Mouse (Mus musculus): ENCODE data around the gene Mgat5. TPM values are rescaled to one million over a fixed set of nuclear protein-coding genes. Genes with fewer than 3 reads are reported as not detected.

The Mgat5 gene
- polyA plus RNA-seq, 1 experiment from 2014 or later = 9.6 TPM

DNA sequence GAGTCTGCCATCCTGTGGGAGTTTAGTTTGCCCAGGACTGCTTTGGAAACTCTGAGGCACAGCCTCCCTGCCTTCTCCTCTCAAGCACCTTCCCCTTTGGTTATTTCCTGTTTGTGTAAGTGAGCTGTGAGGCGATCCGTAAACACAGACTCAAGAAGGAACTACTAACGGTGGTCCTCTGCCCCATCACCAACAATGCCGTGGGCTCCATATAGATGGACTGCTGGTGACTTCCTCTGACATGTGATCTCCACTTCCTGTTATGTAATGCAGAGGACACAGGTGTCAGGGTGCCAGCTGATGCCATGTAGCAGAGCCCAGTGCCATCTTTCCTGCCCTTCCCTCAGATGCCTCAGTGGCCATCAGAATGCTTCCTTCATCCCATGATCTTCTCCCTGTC is 265.4 kb downstream of the Mgat5 start:
- WGBS = 94% methylated on average over 4 of the region's 4 CpGs

DNA sequence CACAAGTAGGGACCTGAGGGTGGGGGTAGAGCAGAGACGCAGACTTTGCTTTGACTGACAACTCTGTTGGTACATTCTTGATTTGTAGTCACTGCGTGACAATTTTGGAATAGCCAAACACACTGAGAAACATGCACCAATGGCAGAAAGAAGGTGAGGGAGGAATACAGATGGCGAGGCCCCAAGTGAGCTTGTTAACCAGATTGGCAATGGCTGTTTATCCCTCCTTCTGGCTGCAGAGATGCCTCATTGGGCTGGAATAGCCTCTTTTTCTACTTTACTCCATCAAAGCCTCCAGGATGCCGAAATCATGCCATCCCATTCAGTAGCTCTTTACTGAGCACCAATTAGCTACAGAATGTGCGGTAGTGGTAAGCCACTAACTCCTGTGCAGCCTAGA is 270.9 kb downstream of the Mgat5 start:
- Histone ChIP-seq H3K9me3 (no peaks in the 10 kb centered on the region), H3K4me3 (no peak overlapping the region), H3K9ac (no peak overlapping the region), H3K4me2 (replicated peaks) (no peak overlapping the region), H3K27me3 (replicated peaks) (no peaks in the 10 kb centered on the region), H3K4me1 (no peaks in the 10 kb centered on the region), H3K27ac (no peak overlapping the region), H3K36me3 (peaks cover 5% of the 10 kb centered on the region; the same call in 1 of the 2 replicates)
- 95% methylated on average over 5 of the region's 5 CpGs for WGBS
- no peak for ATAC-seq (ENCODE audit: low FRiP score, low read depth)

More for the DNA sequence above, 265.4 kb downstream of the Mgat5 start:
- Histone ChIP-seq H3K4me1 (no peaks in the 10 kb centered on the region), H3K9me3 (no peaks in the 10 kb centered on the region), H3K27ac (no peak overlapping the region), H3K4me3 (no peak overlapping the region), H3K4me2 (replicated peaks) (no peak overlapping the region), H3K9ac (no peak overlapping the region), H3K27me3 (replicated peaks) (no peaks in the 10 kb centered on the region), H3K36me3 (no peaks in the 10 kb centered on the region)
- ATAC-seq (ENCODE audit: low FRiP score, low read depth) = no peak

DNA sequence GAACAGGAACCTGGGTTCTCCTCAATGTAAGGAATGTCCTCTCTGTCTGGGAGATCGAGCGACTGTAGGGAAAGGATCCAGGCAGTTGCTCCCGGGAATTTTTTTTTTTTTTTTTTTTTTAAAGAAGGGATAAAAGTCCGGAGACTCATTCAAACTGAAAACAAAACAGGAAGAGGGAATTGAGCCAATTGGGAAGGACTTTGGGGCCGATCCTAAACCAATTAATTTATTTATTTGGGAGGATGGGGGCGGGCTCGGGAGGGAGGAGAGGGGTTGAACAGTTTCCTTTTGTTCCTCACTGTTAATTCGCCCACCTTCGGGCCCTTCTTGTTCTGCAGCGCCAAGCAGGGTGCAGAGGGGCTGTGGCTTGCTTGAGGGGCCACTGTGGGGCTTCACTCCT is 278.1 kb downstream of the Mgat5 start:
- no peak overlapping the region for H3K4me2 ChIP-seq (replicated peaks)
- H3K27me3 ChIP-seq (replicated peaks) = no peaks in the 10 kb centered on the region
- no peak for ATAC-seq (ENCODE audit: low FRiP score, low read depth)
- 72% methylated on average over 10 of the region's 10 CpGs for WGBS
- peaks cover 6% of the 10 kb centered on the region; the same call in 1 of the 2 replicates for H3K36me3 ChIP-seq
- H3K9ac ChIP-seq = no peak overlapping the region
- H3K4me3 ChIP-seq = no peak overlapping the region
- H3K4me1 ChIP-seq = no peaks in the 10 kb centered on the region
- H3K9me3 ChIP-seq = no peaks in the 10 kb centered on the region
- no peak overlapping the region for H3K27ac ChIP-seq

DNA sequence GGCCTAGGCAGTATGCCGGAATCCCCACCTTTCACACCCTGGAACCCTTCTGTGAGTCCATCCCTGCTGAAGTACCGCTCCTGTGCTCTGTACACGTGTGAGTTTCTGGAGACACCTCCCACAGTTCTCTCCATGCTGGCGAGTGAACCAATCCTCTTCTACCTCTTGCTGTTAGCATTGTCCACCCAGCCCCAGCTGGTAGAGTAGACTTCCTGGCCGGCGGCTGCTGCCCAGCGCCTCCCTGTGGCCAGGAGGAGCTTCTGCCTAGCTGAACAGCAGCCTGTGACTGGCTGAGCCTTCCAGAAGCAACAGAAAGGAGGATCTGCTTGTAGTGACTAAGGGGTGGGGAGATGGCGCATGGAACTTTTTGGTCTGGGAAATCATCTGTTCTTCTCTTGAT is 279.4 kb downstream of the Mgat5 start:
- Histone ChIP-seq H3K9ac (no peak overlapping the region), H3K4me1 (no peaks in the 10 kb centered on the region), H3K4me2 (replicated peaks) (no peak overlapping the region), H3K4me3 (no peak overlapping the region), H3K27ac (no peak overlapping the region), H3K36me3 (peaks cover 6% of the 10 kb centered on the region), H3K9me3 (no peaks in the 10 kb centered on the region), H3K27me3 (replicated peaks) (no peaks in the 10 kb centered on the region)
- 93% methylated on average over 8 of the region's 8 CpGs for WGBS
- ATAC-seq (ENCODE audit: low FRiP score, low read depth) = no peak

DNA sequence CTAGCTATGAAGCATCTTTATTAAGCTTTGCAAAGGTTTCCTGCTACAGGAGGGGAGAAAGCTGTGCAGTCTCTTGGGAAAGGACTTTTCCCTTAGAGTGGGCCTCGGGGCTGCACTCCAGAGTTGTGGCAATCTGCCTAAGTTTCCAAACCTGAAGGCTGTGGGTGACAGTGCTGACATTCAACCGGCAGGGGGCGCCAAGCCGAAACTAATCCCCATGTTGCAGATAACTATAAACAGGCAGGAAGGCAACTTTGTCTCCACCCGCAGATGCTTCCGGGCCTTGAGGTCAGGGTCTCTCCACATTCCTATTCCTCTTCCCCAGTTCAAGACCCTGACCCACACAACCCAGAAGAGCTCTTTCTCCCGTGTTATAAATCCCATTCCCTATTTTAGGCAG is 280.0 kb downstream of the Mgat5 start:
- Histone ChIP-seq H3K27me3 (replicated peaks) (no peaks in the 10 kb centered on the region), H3K36me3 (peaks cover 6% of the 10 kb centered on the region), H3K4me2 (replicated peaks) (no peak overlapping the region), H3K4me1 (no peaks in the 10 kb centered on the region), H3K9ac (no peak overlapping the region), H3K9me3 (no peaks in the 10 kb centered on the region), H3K27ac (no peak overlapping the region), H3K4me3 (no peak overlapping the region)
- ATAC-seq (ENCODE audit: low FRiP score, low read depth) = no peak
- WGBS = 54% methylated on average over 7 of the region's 7 CpGs

DNA sequence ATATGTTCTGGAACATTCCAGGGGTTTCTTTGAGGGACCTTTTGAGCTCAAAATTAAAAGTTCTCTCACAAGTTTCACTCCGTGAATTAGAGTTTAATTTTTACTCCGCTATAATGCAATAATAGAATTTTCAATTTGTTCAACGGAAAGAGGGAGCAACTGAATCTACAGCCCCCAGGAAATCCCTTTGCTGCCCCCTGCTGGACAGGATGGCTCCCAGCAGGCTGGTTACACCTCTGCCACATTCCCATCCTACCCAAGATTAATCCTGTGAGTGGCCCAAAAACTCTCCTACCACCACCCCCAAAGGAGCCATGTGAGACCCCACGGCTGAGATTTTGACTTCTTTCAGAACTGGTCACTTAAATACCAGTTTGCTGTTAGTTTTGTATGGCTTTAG is 282.3 kb downstream of the Mgat5 start:
- H3K27ac ChIP-seq = no peak overlapping the region
- H3K4me2 ChIP-seq (replicated peaks) = no peak overlapping the region
- WGBS = 80% methylated on average over 4 of the region's 4 CpGs

DNA sequence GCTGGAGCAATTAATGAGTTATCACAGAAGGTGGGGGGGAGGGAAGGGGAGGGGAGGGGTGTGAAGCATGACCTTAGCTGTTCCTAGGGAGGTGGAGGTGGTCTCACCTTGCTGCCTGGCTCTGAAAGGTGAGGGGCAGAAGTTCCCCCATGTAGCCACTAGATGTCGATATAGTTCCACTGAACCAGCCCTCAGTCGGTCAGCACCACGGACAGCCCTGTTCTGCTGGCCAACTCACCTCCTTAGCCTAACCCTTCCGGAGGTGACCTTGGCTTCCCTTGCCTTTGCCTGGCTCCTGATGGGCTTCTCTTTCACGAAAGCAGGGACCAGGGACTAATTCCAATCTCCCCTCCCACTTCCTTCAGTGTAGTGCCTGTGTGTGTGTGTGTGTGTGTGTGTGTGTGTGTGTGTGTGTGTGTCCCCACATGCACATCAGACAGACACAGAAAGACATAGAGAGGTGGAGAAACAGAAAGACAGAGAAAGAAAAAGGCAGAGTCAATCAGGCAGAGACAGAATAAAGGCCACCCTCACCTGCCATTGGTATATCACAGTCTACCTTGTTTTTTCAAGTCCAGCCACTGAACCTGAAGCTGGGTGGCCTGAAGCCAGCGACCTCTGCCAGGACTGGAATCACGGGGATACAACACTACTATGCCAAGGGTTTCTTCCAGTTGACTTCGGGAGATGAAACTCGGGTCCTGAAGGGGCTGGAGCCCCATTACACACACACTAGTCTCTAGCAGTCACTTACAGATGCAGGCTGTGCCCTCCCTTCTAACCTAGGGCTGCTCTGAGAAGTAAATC is 292.1 kb downstream of the Mgat5 start:
- no peaks in the 10 kb centered on the region for H3K4me1 ChIP-seq
- peaks cover 22% of the 10 kb centered on the region for H3K27me3 ChIP-seq (replicated peaks)
- H3K27ac ChIP-seq = no peak overlapping the region
- WGBS = 31% methylated on average over 9 of the region's 9 CpGs
- H3K36me3 ChIP-seq = no peaks in the 10 kb centered on the region; the same call in 1 of the 2 replicates
- H3K4me2 ChIP-seq (replicated peaks) = no peak overlapping the region
- H3K9ac ChIP-seq = no peak overlapping the region
- H3K4me3 ChIP-seq = no peak overlapping the region
- no peaks in the 10 kb centered on the region for H3K9me3 ChIP-seq
- ATAC-seq (ENCODE audit: low FRiP score, low read depth) = peak; percentile 51

More for the DNA sequence above, 282.3 kb downstream of the Mgat5 start:
- no peak overlapping the region for H3K4me3 ChIP-seq
- H3K27me3 ChIP-seq (replicated peaks) = no peaks in the 10 kb centered on the region
- H3K9me3 ChIP-seq = no peaks in the 10 kb centered on the region
- peaks cover 12% of the 10 kb centered on the region for H3K36me3 ChIP-seq
- H3K9ac ChIP-seq = no peak overlapping the region
- no peaks in the 10 kb centered on the region for H3K4me1 ChIP-seq
- no peak for ATAC-seq (ENCODE audit: low FRiP score, low read depth)

DNA sequence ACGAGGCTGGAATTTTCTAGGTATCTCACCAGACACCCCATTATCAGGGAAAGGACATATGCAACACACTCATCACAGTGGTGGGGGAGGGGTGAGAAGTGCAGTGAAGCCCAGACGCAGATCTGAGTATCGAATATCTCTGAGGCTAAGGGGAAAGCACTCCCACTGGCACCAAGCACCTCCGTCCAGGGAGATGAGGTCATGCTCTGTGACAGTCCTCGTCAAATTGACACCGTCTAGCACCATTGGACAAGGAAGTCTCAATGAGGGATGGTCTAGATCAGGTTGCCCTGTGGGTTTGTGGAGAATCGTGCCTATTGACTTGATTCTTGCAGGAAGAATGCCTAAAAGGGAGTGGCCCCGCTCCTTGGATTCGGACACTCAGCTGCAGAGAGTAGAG is 293.9 kb downstream of the Mgat5 start:
- Histone ChIP-seq H3K4me1 (no peaks in the 10 kb centered on the region), H3K27me3 (replicated peaks) (peaks cover 28% of the 10 kb centered on the region), H3K27ac (no peak overlapping the region), H3K36me3 (no peaks in the 10 kb centered on the region; the same call in 1 of the 2 replicates), H3K9ac (no peak overlapping the region), H3K9me3 (no peaks in the 10 kb centered on the region), H3K4me3 (no peak overlapping the region), H3K4me2 (replicated peaks) (no peak overlapping the region)
- no peak for ATAC-seq (ENCODE audit: low FRiP score, low read depth)
- WGBS = 68% methylated on average over 9 of the region's 9 CpGs

DNA sequence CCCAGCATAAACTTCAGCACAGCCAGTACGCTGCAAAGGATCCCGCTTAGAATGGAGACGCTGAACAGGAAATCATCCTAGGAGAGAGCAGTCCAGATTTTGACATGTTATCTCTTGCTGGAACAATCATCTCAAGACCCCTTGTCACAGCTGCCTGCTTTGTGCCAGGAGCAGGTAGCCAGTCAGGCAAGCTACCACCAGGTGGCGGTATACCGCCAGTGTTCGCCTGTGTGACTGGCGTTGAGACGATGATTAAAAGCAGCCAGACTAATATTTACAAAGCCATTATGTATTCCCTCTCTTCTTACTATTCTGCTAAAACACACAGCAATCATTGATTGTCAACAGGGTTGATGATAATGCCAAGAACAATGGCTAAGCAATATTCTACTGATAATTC is 295.4 kb downstream of the Mgat5 start:
- Histone ChIP-seq H3K9ac (no peak overlapping the region), H3K36me3 (no peaks in the 10 kb centered on the region), H3K27me3 (replicated peaks) (peaks cover 32% of the 10 kb centered on the region), H3K4me1 (no peaks in the 10 kb centered on the region), H3K4me2 (replicated peaks) (no peak overlapping the region), H3K27ac (no peak overlapping the region), H3K9me3 (no peaks in the 10 kb centered on the region), H3K4me3 (no peak overlapping the region)
- WGBS = 12% methylated on average over 8 of the region's 8 CpGs
- peak; percentile 38 for ATAC-seq (ENCODE audit: low FRiP score, low read depth)

DNA sequence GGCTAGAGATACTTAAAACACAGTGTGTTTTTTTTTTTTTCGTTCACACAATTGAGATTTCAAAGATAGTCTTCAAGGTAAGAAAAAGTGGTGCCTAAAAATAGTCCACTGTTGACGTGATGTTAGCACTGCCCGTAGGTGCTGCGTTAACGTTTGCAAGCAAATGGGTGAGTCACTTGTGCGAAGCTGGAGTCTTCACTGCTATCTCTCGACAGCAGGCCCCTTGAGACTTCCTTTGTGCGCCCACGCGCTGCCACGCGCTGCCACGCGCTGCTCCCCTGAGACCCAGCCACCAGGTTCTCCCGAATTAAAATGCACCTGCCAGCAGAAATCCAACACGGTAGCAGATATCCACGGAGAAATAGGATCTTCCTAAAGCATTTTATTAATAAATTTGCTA is 295.9 kb downstream of the Mgat5 start:
- Histone ChIP-seq H3K4me3 (no peak overlapping the region), H3K9me3 (no peaks in the 10 kb centered on the region), H3K27ac (no peak overlapping the region), H3K27me3 (replicated peaks) (peaks cover 32% of the 10 kb centered on the region), H3K9ac (no peak overlapping the region), H3K4me1 (no peaks in the 10 kb centered on the region), H3K36me3 (no peaks in the 10 kb centered on the region), H3K4me2 (replicated peaks) (no peak overlapping the region)
- WGBS = 76% methylated on average over 17 of the region's 17 CpGs
- no peak for ATAC-seq (ENCODE audit: low FRiP score, low read depth)

DNA sequence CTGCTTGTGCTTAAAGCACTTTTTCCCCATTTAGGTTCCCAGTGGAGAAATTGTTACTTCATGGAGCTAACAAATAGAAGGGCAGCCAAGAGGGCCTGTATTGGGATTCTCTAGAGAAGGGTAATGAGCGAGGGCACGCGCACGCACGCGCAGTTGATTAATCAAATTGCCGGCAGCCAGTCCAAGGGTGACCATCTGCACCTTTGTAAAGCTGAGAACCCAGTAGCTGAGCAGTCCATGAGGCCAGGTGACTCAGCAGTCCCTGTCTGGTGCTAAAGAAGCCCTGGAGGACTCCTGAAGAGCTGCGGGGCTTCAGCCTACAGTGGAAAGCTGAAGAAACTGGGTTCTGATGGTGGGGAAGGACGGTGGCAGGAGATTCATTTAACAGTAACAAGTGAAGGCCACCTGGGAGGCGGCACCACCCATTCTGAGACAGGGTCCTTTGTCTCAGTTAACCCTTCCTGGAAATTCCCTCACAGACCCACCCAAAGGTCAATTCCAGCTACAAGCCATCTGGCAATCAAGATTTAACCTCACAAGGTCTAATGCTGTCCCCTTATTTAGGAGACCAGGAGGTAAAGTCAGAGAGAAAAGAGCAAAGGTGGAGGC is 302.3 kb downstream of the Mgat5 start:
- no peaks in the 10 kb centered on the region for H3K36me3 ChIP-seq
- WGBS = 64% methylated on average over 10 of the region's 10 CpGs
- no peak for ATAC-seq (ENCODE audit: low FRiP score, low read depth)

DNA sequence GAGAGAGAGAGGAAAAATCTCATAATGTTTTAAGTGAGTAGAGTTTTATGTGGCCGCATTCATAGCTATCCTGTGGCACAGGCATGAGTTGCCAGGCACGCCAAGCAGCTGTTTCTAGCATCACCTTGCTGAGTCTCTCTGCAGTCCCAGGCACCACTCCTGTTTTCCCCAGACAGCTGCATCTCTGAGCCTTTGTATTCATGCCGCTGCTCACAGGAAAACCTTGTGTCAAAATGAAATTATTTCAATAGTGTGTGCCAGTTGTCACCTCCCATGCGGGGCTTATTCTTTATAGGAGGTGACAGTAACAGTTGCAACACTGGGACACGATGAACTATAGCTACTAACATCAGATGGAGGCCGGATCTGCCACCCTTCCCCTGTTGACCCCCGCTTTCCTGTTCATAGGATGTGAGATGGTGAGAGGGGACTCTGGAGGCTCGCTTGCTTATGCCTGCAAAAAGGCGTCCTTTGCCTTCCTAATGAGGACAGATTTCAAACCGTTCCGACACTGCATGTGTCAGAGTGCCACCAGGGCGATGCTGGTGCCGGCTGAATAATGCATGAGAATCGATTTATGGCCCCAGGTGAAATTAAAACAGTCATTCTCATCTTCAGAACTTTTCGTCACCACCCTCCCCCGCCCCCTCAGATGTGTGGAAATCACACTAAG is 303.4 kb downstream of the Mgat5 start:
- Histone ChIP-seq H3K27me3 (replicated peaks) (peaks cover 6% of the 10 kb centered on the region; the same call in 1 of the 2 replicates), H3K4me3 (no peak overlapping the region), H3K36me3 (no peaks in the 10 kb centered on the region), H3K4me2 (replicated peaks) (0 out of 2 replicates have a peak overlapping the region, but pooled peaks have one; percentile 1), H3K27ac (peak overlapping the region; percentile 37), H3K9me3 (no peaks in the 10 kb centered on the region), H3K4me1 (peaks cover 2% of the 10 kb centered on the region; the same call in 1 of the 2 replicates), H3K9ac (no peak overlapping the region)
- peak; percentile 70 for ATAC-seq (ENCODE audit: low FRiP score, low read depth)
- 58% methylated on average over 16 of the region's 16 CpGs for WGBS

More for the DNA sequence above, 302.3 kb downstream of the Mgat5 start:
- Histone ChIP-seq H3K4me2 (replicated peaks) (no peak overlapping the region), H3K4me1 (peaks cover 2% of the 10 kb centered on the region; the same call in 1 of the 2 replicates), H3K9ac (no peak overlapping the region), H3K4me3 (no peak overlapping the region), H3K9me3 (no peaks in the 10 kb centered on the region), H3K27ac (no peak overlapping the region), H3K27me3 (replicated peaks) (peaks cover 8% of the 10 kb centered on the region; the same call in 1 of the 2 replicates)
